Mouse (Mus musculus): ENCODE results near the gene Vmn2r113.
"Not testable (repeated sequence)": the region's sequence is repeated elsewhere in the genome, so short reads cannot be mapped to it uniquely, and the experiment has no call there.

The Vmn2r113 gene

DNA sequence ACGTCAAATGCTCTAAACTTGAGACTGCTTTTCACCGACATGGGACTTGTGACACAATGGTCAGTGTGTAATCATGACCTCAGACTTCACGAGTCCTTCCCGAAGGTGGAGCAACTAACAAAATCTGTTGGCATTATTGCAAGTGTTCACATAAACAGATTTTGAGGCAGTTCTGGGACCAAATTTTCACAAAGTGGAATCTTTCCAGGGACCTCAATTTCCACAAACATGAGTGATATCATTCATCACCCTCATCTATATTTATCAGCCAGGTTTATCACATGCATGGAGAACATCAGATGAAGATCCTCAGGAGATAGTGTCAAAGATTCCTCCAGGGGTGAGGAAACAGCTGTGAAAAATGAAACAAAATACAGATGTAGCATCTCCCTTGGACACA, at the start of gene Vmn2r113:
Vmn2r113 (plus strand) TSS at position 301 of the 400 bp plus-strand sequence.
- not testable (repeated sequence) for DNase-seq
